ENCODE assay signal across 24 mouse cellular contexts in the genomic region with DNA sequence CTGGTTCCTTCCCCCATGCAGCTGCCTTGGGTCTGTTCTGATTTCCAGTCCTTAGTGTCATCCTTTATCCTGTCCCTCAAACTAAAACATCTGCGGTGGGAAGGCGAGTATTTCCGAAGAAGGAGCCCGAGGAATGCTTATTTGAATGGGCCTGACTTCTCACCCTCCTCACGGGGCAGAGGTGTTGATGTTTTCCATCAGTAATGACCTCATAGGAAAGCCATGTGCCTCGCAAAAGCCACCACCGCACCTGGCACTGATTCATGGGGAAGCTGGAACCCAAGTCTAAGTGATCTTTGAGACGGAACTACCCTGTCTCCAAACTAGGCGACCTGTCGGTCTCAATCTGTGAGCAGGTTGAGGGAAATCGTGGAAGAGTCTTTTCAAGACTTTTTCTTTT.
DNase-seq lines count a peak whose midpoint lies in the region; ATAC-seq lines count a peak whose summit lies in the region.
"Had no signal": no experiment of that assay in that cellular context is flagged by ENCODE, and none has a peak within 500 bp of the region (broad histone marks: within the 10 kb centered on the region; RNA-seq: fewer than 3 reads in every experiment).

No protein-coding gene starts in this region.

- peak; percentile 13 for DNase-seq in embryo, embryonic 11 days
- DNase-seq in embryo, embryonic 10 days (ENCODE audit: low spot score): no peak
- DNase-seq in heart, postnatal 10 days: peak; percentile 3 to 9
- DNase-seq in heart, adult 18-20 months: no peak
- peak; percentile 53 for DNase-seq in NIH3T3 (ENCODE audit: low read depth)
- DNase-seq in adrenal gland, adult 2 months: no peak
- no peak for DNase-seq in spleen, postnatal 14 days (ENCODE audit: low spot score in 2 of 2)
- DNase-seq: adrenal gland, postnatal 14 days; cerebellum, adult 11 months; cerebellum, adult 9-11 months; gastrocnemius, postnatal 25 days; kidney, adult 2 months; kidney, postnatal 4 days; lung, embryonic 14.5 days; lung, postnatal 14 days; right cerebral cortex, postnatal 25 days; thymus, postnatal 25 days had no signal

- no peak overlapping the region for H3K27ac ChIP-seq in limb, embryonic 13.5 days
- H3K27ac ChIP-seq: kidney, postnatal 0 days; liver, embryonic 15.5 days; midbrain, embryonic 10.5 days had no signal

- no peaks in the 10 kb centered on the region for H3K9me3 ChIP-seq in limb, embryonic 13.5 days
- H3K9me3 ChIP-seq: midbrain, embryonic 10.5 days had no signal

- 0 out of 2 replicates have a peak overlapping the region, but pooled peaks have one; percentile 14 for H3K4me2 ChIP-seq in limb, embryonic 13.5 days (replicated peaks)
- H3K4me2 ChIP-seq: liver, embryonic 15.5 days; lung, embryonic 14.5 days had no signal

- H3K4me1 ChIP-seq in limb, embryonic 13.5 days: peaks cover 18% of the 10 kb centered on the region
- H3K4me1 ChIP-seq: liver, embryonic 15.5 days; midbrain, embryonic 10.5 days had no signal

- intact Hi-C loops in heart, postnatal 10 days (cut with DNase I): no loop called here

- H3K9ac ChIP-seq in limb, embryonic 13.5 days: no peak overlapping the region
- H3K9ac ChIP-seq: liver, embryonic 15.5 days; lung, embryonic 14.5 days had no signal

- no peaks in the 10 kb centered on the region for H3K36me3 ChIP-seq in limb, embryonic 13.5 days
- H3K36me3 ChIP-seq: liver, embryonic 15.5 days; midbrain, embryonic 10.5 days had no signal

- no peak overlapping the region for H3K4me3 ChIP-seq in limb, embryonic 13.5 days
- H3K4me3 ChIP-seq: liver, embryonic 15.5 days; midbrain, embryonic 10.5 days had no signal

- WGBS in limb, embryonic 13.5 days: 31% methylated on average over 11 of the region's 11 CpGs

- ATAC-seq in limb, embryonic 13.5 days (ENCODE audit: low FRiP score, low read depth): no peak
- ATAC-seq: CD4-positive, CD25-positive, alpha-beta regulatory T cell, adult 4 months; forebrain, embryonic 14.5 days; hindbrain, embryonic 16.5 days had no signal

- H3K27me3 ChIP-seq in limb, embryonic 13.5 days: no peaks in the 10 kb centered on the region
- H3K27me3 ChIP-seq: liver, embryonic 15.5 days had no signal

Comparison
In these comparisons a context has a peak if more than half of its experiments do, and no peak if none do; other contexts are left out.
1. DNase-seq: peak in embryo, embryonic 11 days (single experiment), heart, postnatal 10 days (2 of 2) and NIH3T3 (single experiment); none in embryo, embryonic 10 days (single experiment), heart, adult 18-20 months (0 of 2), adrenal gland, adult 2 months (single experiment) and spleen, postnatal 14 days (0 of 2).